Mouse (Mus musculus): Measurements from ENCODE around the gene Slc30a10. TPM values are rescaled to one million over a fixed set of nuclear protein-coding genes. Genes with fewer than 3 reads are reported as not detected.

Gene Slc30a10
- polyA plus RNA-seq, 1 experiment from 2014 or later, result 5.0 TPM

DNA sequence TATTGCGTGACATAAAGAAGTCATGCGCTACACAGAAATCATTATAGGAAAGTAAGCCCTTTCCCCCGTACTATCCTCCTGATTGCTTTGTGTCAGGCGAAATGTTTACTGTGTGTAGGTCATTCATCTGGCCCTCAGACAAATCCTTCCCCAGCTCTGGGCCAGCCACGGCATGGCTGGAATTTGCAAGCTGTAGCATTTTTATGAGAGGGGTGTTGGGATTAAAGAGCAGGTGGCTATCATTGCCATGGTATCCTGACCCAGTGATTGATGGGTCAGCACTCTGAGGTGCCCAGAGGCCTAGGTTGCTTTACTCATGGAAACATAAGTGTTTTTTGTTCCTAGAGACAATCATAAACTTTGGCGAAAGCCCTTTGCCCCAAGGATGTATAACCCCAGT, 35.2 kb downstream of the Slc30a10 start:
- H3K4me2 ChIP-seq, result no peak overlapping the region
- H3K36me3 ChIP-seq (ENCODE audit: control insufficient read depth, insufficient read depth, low read length), result no peaks in the 10 kb centered on the region
- no peak overlapping the region for H3K27ac ChIP-seq (ENCODE audit: low read depth, low read length)
- H3K9me3 ChIP-seq (replicated peaks; ENCODE audit: control insufficient read depth, low read length), result no peaks in the 10 kb centered on the region
- H3K9ac ChIP-seq (ENCODE audit: low read depth, low read length), result no peak overlapping the region
- WGBS (ENCODE audit: insufficient replicate concordance), result 79% methylated on average over 6 of the region's 6 CpGs
- no peaks in the 10 kb centered on the region for H3K27me3 ChIP-seq (ENCODE audit: control insufficient read depth, insufficient read depth, low read length)
- no peak overlapping the region for H3K4me3 ChIP-seq (ENCODE audit: low read depth, low read length)
- H3K4me1 ChIP-seq (ENCODE audit: control insufficient read depth, insufficient read depth, low read length), result peaks cover 3% of the 10 kb centered on the region; the same call in 1 of the 2 replicates
- ATAC-seq (replicated peaks; ENCODE audit: insufficient number of reproducible peaks, low FRiP score, low TSS enrichment), result no peak

- Histone ChIP-seq H3K4me1 (ENCODE audit: control insufficient read depth, insufficient read depth, low read length) (peaks cover 3% of the 10 kb centered on the region; the same call in 1 of the 2 replicates), H3K9ac (ENCODE audit: low read depth, low read length) (no peak overlapping the region), H3K36me3 (ENCODE audit: control insufficient read depth, insufficient read depth, low read length) (no peaks in the 10 kb centered on the region), H3K4me3 (ENCODE audit: low read depth, low read length) (no peak overlapping the region), H3K27ac (ENCODE audit: low read depth, low read length) (no peak overlapping the region), H3K27me3 (ENCODE audit: control insufficient read depth, insufficient read depth, low read length) (no peaks in the 10 kb centered on the region), H3K9me3 (replicated peaks; ENCODE audit: control insufficient read depth, low read length) (no peaks in the 10 kb centered on the region), H3K4me2 (no peak overlapping the region)
- ATAC-seq (replicated peaks; ENCODE audit: insufficient number of reproducible peaks, low FRiP score, low TSS enrichment), result no peak
- WGBS (ENCODE audit: insufficient replicate concordance), result 89% methylated on average over 2 of the region's 2 CpGs
Measured at GRCm38 (mm10) chr1:185490603-185491002, 36.0 kb downstream of the Slc30a10 start.

GRCm38 (mm10) chr1:185493439-185494034, 38.9 kb downstream of the Slc30a10 start:
- ATAC-seq (replicated peaks; ENCODE audit: insufficient number of reproducible peaks, low FRiP score, low TSS enrichment), result no peak
- H3K9ac ChIP-seq (ENCODE audit: low read depth, low read length), result no peak overlapping the region
- no peak overlapping the region for H3K4me2 ChIP-seq
- no peaks in the 10 kb centered on the region for H3K36me3 ChIP-seq (ENCODE audit: control insufficient read depth, insufficient read depth, low read length)
- H3K27ac ChIP-seq (ENCODE audit: low read depth, low read length), result no peak overlapping the region
- peaks cover 3% of the 10 kb centered on the region; the same call in 1 of the 2 replicates for H3K4me1 ChIP-seq (ENCODE audit: control insufficient read depth, insufficient read depth, low read length)
- H3K4me3 ChIP-seq (ENCODE audit: low read depth, low read length), result no peak overlapping the region
- no peaks in the 10 kb centered on the region for H3K27me3 ChIP-seq (ENCODE audit: control insufficient read depth, insufficient read depth, low read length)
- H3K9me3 ChIP-seq (replicated peaks; ENCODE audit: control insufficient read depth, low read length), result no peaks in the 10 kb centered on the region
- WGBS (ENCODE audit: insufficient replicate concordance), result 51% methylated on average over 4 of the region's 4 CpGs

- H3K4me3 ChIP-seq (ENCODE audit: low read depth, low read length), result no peak overlapping the region
- no peaks in the 10 kb centered on the region for H3K36me3 ChIP-seq (ENCODE audit: control insufficient read depth, insufficient read depth, low read length)
- H3K9ac ChIP-seq (ENCODE audit: low read depth, low read length), result no peak overlapping the region
- no peak for ATAC-seq (replicated peaks; ENCODE audit: insufficient number of reproducible peaks, low FRiP score, low TSS enrichment)
- H3K9me3 ChIP-seq (replicated peaks; ENCODE audit: control insufficient read depth, low read length), result no peaks in the 10 kb centered on the region
- H3K4me1 ChIP-seq (ENCODE audit: control insufficient read depth, insufficient read depth, low read length), result no peaks in the 10 kb centered on the region
- 75% methylated on average over 14 of the region's 14 CpGs for WGBS (ENCODE audit: insufficient replicate concordance)
- H3K27ac ChIP-seq (ENCODE audit: low read depth, low read length), result no peak overlapping the region
- H3K4me2 ChIP-seq, result no peak overlapping the region
- no peaks in the 10 kb centered on the region for H3K27me3 ChIP-seq (ENCODE audit: control insufficient read depth, insufficient read depth, low read length)
Measured at GRCm38 (mm10) chr1:185496791-185497460, 42.3 kb downstream of the Slc30a10 start.

- no peak overlapping the region for H3K4me2 ChIP-seq
- H3K27me3 ChIP-seq (ENCODE audit: control insufficient read depth, insufficient read depth, low read length), result no peaks in the 10 kb centered on the region
- no peak overlapping the region for H3K4me3 ChIP-seq (ENCODE audit: low read depth, low read length)
- H3K9me3 ChIP-seq (replicated peaks; ENCODE audit: control insufficient read depth, low read length), result no peaks in the 10 kb centered on the region
- WGBS (ENCODE audit: insufficient replicate concordance), result 78% methylated on average over 7 of the region's 7 CpGs
- H3K36me3 ChIP-seq (ENCODE audit: control insufficient read depth, insufficient read depth, low read length), result no peaks in the 10 kb centered on the region
- no peaks in the 10 kb centered on the region for H3K4me1 ChIP-seq (ENCODE audit: control insufficient read depth, insufficient read depth, low read length)
- no peak overlapping the region for H3K9ac ChIP-seq (ENCODE audit: low read depth, low read length)
- ATAC-seq (replicated peaks; ENCODE audit: insufficient number of reproducible peaks, low FRiP score, low TSS enrichment), result no peak
- no peak overlapping the region for H3K27ac ChIP-seq (ENCODE audit: low read depth, low read length)
Measured at GRCm38 (mm10) chr1:185500602-185501001, 46.0 kb downstream of the Slc30a10 start.

DNA sequence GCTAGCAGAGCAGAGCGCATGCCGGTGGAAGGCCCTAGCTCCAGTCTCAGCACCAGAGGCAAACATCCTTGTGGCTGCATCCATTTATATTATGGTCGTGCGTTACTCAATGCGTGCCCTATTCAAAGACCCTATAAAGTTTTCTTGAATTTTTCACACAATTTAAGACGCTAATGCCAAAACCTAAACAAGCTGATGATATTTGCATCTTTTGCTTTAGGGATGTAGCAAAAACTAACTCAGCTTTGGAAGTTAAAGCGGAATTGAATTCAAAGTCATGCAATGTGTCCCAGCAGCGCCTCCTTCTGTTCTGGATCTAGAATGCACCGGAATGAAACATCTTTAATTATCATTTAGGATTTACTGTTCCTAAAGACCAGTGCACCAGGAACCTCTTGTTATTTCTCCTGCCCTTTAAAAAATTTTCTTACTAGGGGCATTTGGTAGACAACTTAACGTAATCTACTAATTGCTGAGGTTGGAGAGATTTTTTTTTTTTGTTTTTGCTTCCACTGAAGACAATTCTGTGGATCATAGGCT, 47.2 kb downstream of the Slc30a10 start:
- Histone ChIP-seq H3K36me3 (ENCODE audit: control insufficient read depth, insufficient read depth, low read length) (no peaks in the 10 kb centered on the region), H3K4me3 (ENCODE audit: low read depth, low read length) (no peak overlapping the region), H3K4me2 (no peak overlapping the region), H3K9me3 (replicated peaks; ENCODE audit: control insufficient read depth, low read length) (no peaks in the 10 kb centered on the region), H3K4me1 (ENCODE audit: control insufficient read depth, insufficient read depth, low read length) (no peaks in the 10 kb centered on the region), H3K27ac (ENCODE audit: low read depth, low read length) (no peak overlapping the region), H3K27me3 (ENCODE audit: control insufficient read depth, insufficient read depth, low read length) (no peaks in the 10 kb centered on the region), H3K9ac (ENCODE audit: low read depth, low read length) (no peak overlapping the region)
- 30% methylated on average over 10 of the region's 10 CpGs for WGBS (ENCODE audit: insufficient replicate concordance)
- no peak for ATAC-seq (replicated peaks; ENCODE audit: insufficient number of reproducible peaks, low FRiP score, low TSS enrichment)

DNA sequence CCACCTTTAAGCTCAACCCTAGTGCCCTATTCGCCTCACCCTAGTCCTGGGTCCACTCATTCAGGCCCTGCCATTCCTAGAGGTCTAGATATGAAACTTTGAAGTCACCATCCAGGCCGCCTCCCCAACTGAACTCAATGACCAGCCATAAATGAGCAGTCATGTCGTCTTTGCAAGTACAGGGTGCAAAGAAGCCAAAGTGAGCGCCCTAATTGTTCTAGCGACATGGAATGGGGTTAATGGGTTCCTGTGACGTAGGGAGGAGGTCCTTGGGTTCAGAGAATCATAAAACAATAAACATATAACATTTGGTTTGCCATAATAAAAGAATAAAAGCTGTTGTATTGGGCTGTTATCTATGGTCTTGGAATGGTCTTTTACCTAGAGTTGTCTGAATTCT, 47.9 kb downstream of the Slc30a10 start:
- Histone ChIP-seq H3K27me3 (ENCODE audit: control insufficient read depth, insufficient read depth, low read length) (no peaks in the 10 kb centered on the region), H3K4me1 (ENCODE audit: control insufficient read depth, insufficient read depth, low read length) (no peaks in the 10 kb centered on the region), H3K27ac (ENCODE audit: low read depth, low read length) (no peak overlapping the region), H3K9me3 (replicated peaks; ENCODE audit: control insufficient read depth, low read length) (no peaks in the 10 kb centered on the region), H3K4me2 (no peak overlapping the region), H3K9ac (ENCODE audit: low read depth, low read length) (no peak overlapping the region), H3K4me3 (ENCODE audit: low read depth, low read length) (no peak overlapping the region), H3K36me3 (ENCODE audit: control insufficient read depth, insufficient read depth, low read length) (no peaks in the 10 kb centered on the region)
- WGBS (ENCODE audit: insufficient replicate concordance), result 56% methylated on average over 6 of the region's 6 CpGs
- no peak for ATAC-seq (replicated peaks; ENCODE audit: insufficient number of reproducible peaks, low FRiP score, low TSS enrichment)

DNA sequence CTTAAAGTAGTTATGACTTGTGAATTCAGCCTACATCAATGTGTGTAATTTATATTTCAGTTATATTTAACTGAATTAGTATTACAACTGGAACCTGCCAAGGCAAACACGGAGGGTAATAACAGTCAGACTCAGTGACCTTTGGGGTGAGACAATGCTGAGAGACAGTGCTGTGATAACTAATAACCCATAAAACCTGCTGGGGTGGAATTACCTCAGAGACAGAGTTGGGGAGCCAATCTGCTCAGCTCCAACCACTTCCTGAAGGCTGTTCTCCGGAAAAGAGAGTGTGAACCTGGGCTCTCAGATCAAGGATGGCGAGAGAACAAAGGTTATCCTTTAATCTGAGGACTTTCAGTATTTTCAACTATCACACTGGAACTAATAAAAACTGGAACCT, 54.4 kb downstream of the Slc30a10 start:
- Histone ChIP-seq H3K9me3 (replicated peaks; ENCODE audit: control insufficient read depth, low read length) (no peaks in the 10 kb centered on the region), H3K4me1 (ENCODE audit: control insufficient read depth, insufficient read depth, low read length) (no peaks in the 10 kb centered on the region), H3K4me3 (ENCODE audit: low read depth, low read length) (no peak overlapping the region), H3K9ac (ENCODE audit: low read depth, low read length) (no peak overlapping the region), H3K4me2 (no peak overlapping the region), H3K36me3 (ENCODE audit: control insufficient read depth, insufficient read depth, low read length) (no peaks in the 10 kb centered on the region), H3K27me3 (ENCODE audit: control insufficient read depth, insufficient read depth, low read length) (no peaks in the 10 kb centered on the region), H3K27ac (ENCODE audit: low read depth, low read length) (no peak overlapping the region)
- no peak for ATAC-seq (replicated peaks; ENCODE audit: insufficient number of reproducible peaks, low FRiP score, low TSS enrichment)
- 62% methylated on average over 3 of the region's 3 CpGs for WGBS (ENCODE audit: insufficient replicate concordance)

GRCm38 (mm10) chr1:185511306-185511705, 56.7 kb downstream of the Slc30a10 start:
- ATAC-seq (replicated peaks; ENCODE audit: insufficient number of reproducible peaks, low FRiP score, low TSS enrichment), result no peak
- H3K4me2 ChIP-seq, result no peak overlapping the region
- no peak overlapping the region for H3K27ac ChIP-seq (ENCODE audit: low read depth, low read length)
- H3K4me3 ChIP-seq (ENCODE audit: low read depth, low read length), result no peak overlapping the region
- WGBS (ENCODE audit: insufficient replicate concordance), result 90% methylated on average over 5 of the region's 5 CpGs
- no peaks in the 10 kb centered on the region for H3K36me3 ChIP-seq (ENCODE audit: control insufficient read depth, insufficient read depth, low read length)
- no peaks in the 10 kb centered on the region for H3K27me3 ChIP-seq (ENCODE audit: control insufficient read depth, insufficient read depth, low read length)
- H3K9ac ChIP-seq (ENCODE audit: low read depth, low read length), result no peak overlapping the region
- no peaks in the 10 kb centered on the region for H3K9me3 ChIP-seq (replicated peaks; ENCODE audit: control insufficient read depth, low read length)
- H3K4me1 ChIP-seq (ENCODE audit: control insufficient read depth, insufficient read depth, low read length), result no peaks in the 10 kb centered on the region
